ENCODE assay signal across 8 mouse cellular contexts in genomic region chr10:12911981-12912530, GRCm38 (mm10). TPM values are rescaled to one million over a fixed set of nuclear protein-coding genes. Genes with fewer than 3 reads are reported as not detected.
DNase-seq lines count a peak whose midpoint lies in the region; ATAC-seq lines count a peak whose summit lies in the region.
"Had no signal": no experiment of that assay in that cellular context is flagged by ENCODE, and none has a peak within 500 bp of the region (broad histone marks: within the 10 kb centered on the region; RNA-seq: fewer than 3 reads in every experiment).

No protein-coding gene starts in this region.

- WGBS in hindbrain, embryonic 13.5 days: 49% methylated on average over 11 of the region's 11 CpGs
- 47% methylated on average over 11 of the region's 11 CpGs for WGBS in liver, embryonic 11.5 days
- 60% methylated on average over 11 of the region's 11 CpGs for WGBS in neural tube, embryonic 15.5 days

- H3K27me3 ChIP-seq in hindbrain, embryonic 13.5 days: no peaks in the 10 kb centered on the region
- H3K27me3 ChIP-seq in liver, embryonic 11.5 days (replicated peaks; ENCODE audit: control insufficient read depth, insufficient read depth, low read length): no peaks in the 10 kb centered on the region
- no peaks in the 10 kb centered on the region for H3K27me3 ChIP-seq in neural tube, embryonic 15.5 days (replicated peaks)
- H3K27me3 ChIP-seq: midbrain, embryonic 12.5 days had no signal

- H3K36me3 ChIP-seq in hindbrain, embryonic 13.5 days: no peaks in the 10 kb centered on the region
- H3K36me3 ChIP-seq in liver, embryonic 11.5 days (ENCODE audit: control insufficient read depth, insufficient read depth, low read length): no peaks in the 10 kb centered on the region
- H3K36me3 ChIP-seq in neural tube, embryonic 15.5 days: no peaks in the 10 kb centered on the region
- H3K36me3 ChIP-seq: midbrain, embryonic 12.5 days had no signal

- H3K4me3 ChIP-seq in hindbrain, embryonic 13.5 days: no peak overlapping the region
- H3K4me3 ChIP-seq in liver, embryonic 11.5 days (ENCODE audit: low read depth, low read length): no peak overlapping the region
- H3K4me3 ChIP-seq in neural tube, embryonic 15.5 days (replicated peaks): no peak overlapping the region
- H3K4me3 ChIP-seq: midbrain, embryonic 12.5 days had no signal

- DNase-seq in 3T3-L1 (ENCODE audit: low read depth, low spot score): peak; percentile 42
- DNase-seq in liver, embryonic 11.5 days (ENCODE audit: low spot score): no peak

- ATAC-seq in CD4-positive, CD25-positive, alpha-beta regulatory T cell, adult 4 months: peak; percentile 43
- ATAC-seq in frontal cortex, adult (ENCODE audit: low TSS enrichment): peak; percentile 66
- peak; percentile 73; the same call in 1 of the 2 replicates for ATAC-seq in hindbrain, embryonic 13.5 days (ENCODE audit: low FRiP score)
- ATAC-seq in liver, embryonic 11.5 days (replicated peaks; ENCODE audit: low FRiP score): no peak
- peak; percentile 38; the same call in 1 of the 2 replicates for ATAC-seq in neural tube, embryonic 15.5 days (ENCODE audit: low FRiP score)
- no peak for ATAC-seq in erythroblast, adult 5-6 weeks (replicated peaks; ENCODE audit: low FRiP score, poor library complexity, severe bottlenecking)

- 0 out of 2 replicates have a peak overlapping the region, but pooled peaks have one; percentile 17 for H3K4me2 ChIP-seq in hindbrain, embryonic 13.5 days
- peak overlapping the region; percentile 21; the same call in 1 of the 2 replicates for H3K4me2 ChIP-seq in liver, embryonic 11.5 days
- peak overlapping the region; percentile 36 for H3K4me2 ChIP-seq in neural tube, embryonic 15.5 days
- H3K4me2 ChIP-seq: midbrain, embryonic 12.5 days had no signal

- no peaks in the 10 kb centered on the region for H3K9me3 ChIP-seq in hindbrain, embryonic 13.5 days
- H3K9me3 ChIP-seq in liver, embryonic 11.5 days (ENCODE audit: control insufficient read depth, low read length): no peaks in the 10 kb centered on the region
- H3K9me3 ChIP-seq in neural tube, embryonic 15.5 days (replicated peaks): no peaks in the 10 kb centered on the region
- H3K9me3 ChIP-seq: midbrain, embryonic 12.5 days had no signal

- no peak overlapping the region for H3K9ac ChIP-seq in hindbrain, embryonic 13.5 days
- H3K9ac ChIP-seq in liver, embryonic 11.5 days (ENCODE audit: low read depth, low read length): no peak overlapping the region
- H3K9ac ChIP-seq in neural tube, embryonic 15.5 days (replicated peaks): no peak overlapping the region
- H3K9ac ChIP-seq: midbrain, embryonic 12.5 days had no signal

- H3K4me1 ChIP-seq in hindbrain, embryonic 13.5 days (replicated peaks): no peaks in the 10 kb centered on the region
- no peaks in the 10 kb centered on the region for H3K4me1 ChIP-seq in liver, embryonic 11.5 days (replicated peaks; ENCODE audit: control insufficient read depth, insufficient read depth, low read length)
- no peaks in the 10 kb centered on the region for H3K4me1 ChIP-seq in neural tube, embryonic 15.5 days
- H3K4me1 ChIP-seq: midbrain, embryonic 12.5 days had no signal

- H3K27ac ChIP-seq in hindbrain, embryonic 13.5 days: peak overlapping the region; percentile 66; the same call in 1 of the 2 replicates
- H3K27ac ChIP-seq in liver, embryonic 11.5 days (ENCODE audit: low read depth, low read length): no peak overlapping the region
- no peak overlapping the region; the same call in 1 of the 2 replicates for H3K27ac ChIP-seq in neural tube, embryonic 15.5 days (replicated peaks)
- H3K27ac ChIP-seq: midbrain, embryonic 12.5 days had no signal

RNA-seq across cellular contexts. Expression of gene Utrn, which starts 42.9 kb away (rescaled TPM):
- 100 to 1,000 TPM; 414 to 617 TPM for polyA plus RNA-seq in CD4-positive, CD25-positive, alpha-beta regulatory T cell, adult 4 months (2017; shearing (Covaris generic))
- polyA plus RNA-seq in hindbrain, embryonic 13.5 days (2015; fragmentation: Nextera tagmentation; extraction: Ambion mirVana): 30.1 and 31.4 TPM in 2 replicates
- 19.8 and 23.0 TPM in 2 replicates for polyA plus RNA-seq in liver, embryonic 11.5 days (2014; fragmentation: Nextera tagmentation; extraction: Ambion mirVana)
- 27.5 and 36.5 TPM in 2 replicates for polyA plus RNA-seq in neural tube, embryonic 15.5 days (2015; fragmentation: Nextera tagmentation; extraction: Ambion mirVana)
- total RNA-seq in erythroblast, adult 5-6 weeks (2015; ENCODE audit: low replicate concordance): 25.5 and 40.7 TPM in 2 replicates
- total RNA-seq in erythroblast, adult 5-6 weeks (2017; ENCODE audit: low replicate concordance): 46.3 and 46.7 TPM in 2 replicates

RNA-seq across cellular contexts. Expression of gene Stx11, which starts 52.0 kb away (rescaled TPM):
- polyA plus RNA-seq in CD4-positive, CD25-positive, alpha-beta regulatory T cell, adult 4 months (2017; shearing (Covaris generic)): 10 to 100 TPM; 16.2 to 17.5 TPM
- polyA plus RNA-seq in hindbrain, embryonic 13.5 days (2015; fragmentation: Nextera tagmentation; extraction: Ambion mirVana): 1.2 and 1.3 TPM in 2 replicates
- 12.6 and 14.9 TPM in 2 replicates for polyA plus RNA-seq in liver, embryonic 11.5 days (2014; fragmentation: Nextera tagmentation; extraction: Ambion mirVana)
- 3.1 and 8.8 TPM in 2 replicates for polyA plus RNA-seq in neural tube, embryonic 15.5 days (2015; fragmentation: Nextera tagmentation; extraction: Ambion mirVana)
- total RNA-seq in erythroblast, adult 5-6 weeks (2015; ENCODE audit: low replicate concordance): 7.9 and 11.7 TPM in 2 replicates
- total RNA-seq in erythroblast, adult 5-6 weeks (2017; ENCODE audit: low replicate concordance): 7.6 and 8.1 TPM in 2 replicates

Comparison
In these comparisons a context has a peak if more than half of its experiments do, and no peak if none do; other contexts are left out.
1. ATAC-seq: peak in CD4-positive, CD25-positive, alpha-beta regulatory T cell, adult 4 months (single experiment), frontal cortex, adult (single experiment), hindbrain, embryonic 13.5 days (single experiment) and neural tube, embryonic 15.5 days (single experiment); none in liver, embryonic 11.5 days (single experiment) and erythroblast, adult 5-6 weeks (single experiment).
2. RNA of gene Utrn, which starts 42.9 kb away (polyA plus RNA-seq): 414 to 617 TPM in CD4-positive, CD25-positive, alpha-beta regulatory T cell, adult 4 months; 30.1 to 31.4 TPM in hindbrain, embryonic 13.5 days, 27.5 to 36.5 TPM in neural tube, embryonic 15.5 days and 19.8 to 23.0 TPM in liver, embryonic 11.5 days; every median in the first group is over 10 times any median in the second.
3. Peak in every context shown above with its lines, with median percentiles within 50 percentile points of each other: H3K4me2 ChIP-seq.